Mouse (Mus musculus) fibroblast of lung, adult 2 months (primary cell): ENCODE results near the gene Olfr1186.
"Not testable (repeated sequence)": the region's sequence is repeated elsewhere in the genome, so short reads cannot be mapped to it uniquely, and the experiment has no call there.

Experiments used
- DNase-seq: peaks from one replicate; pipeline ENCODE4 v3.0.0-alpha.2; 2011; ENCODE audit warnings: low read depth

Olfr1186 gene

GRCm38 (mm10) chr2:88518251-88518650, at the start of gene Olfr1186:
Gene Olfr1186 (plus strand): TSS chr2:88518551.
- no peak for DNase-seq

DNA sequence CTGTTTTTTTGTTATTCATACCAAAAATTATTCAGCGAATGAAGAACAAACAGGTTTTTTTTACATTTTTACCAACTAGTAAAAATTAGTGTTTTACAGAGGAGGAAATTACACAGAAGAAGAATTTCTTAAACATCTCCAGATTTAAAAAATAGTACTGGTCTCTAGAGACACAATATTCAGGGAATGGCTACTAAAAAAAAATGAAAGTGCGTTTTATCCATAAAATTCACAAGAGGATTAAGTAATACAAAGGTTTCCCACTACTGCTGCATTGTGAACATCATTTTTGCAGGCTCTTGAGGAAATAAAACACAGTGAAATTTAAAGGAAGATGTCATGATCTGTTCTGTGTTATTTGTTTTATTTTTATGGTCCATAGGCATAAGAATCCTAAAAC, 35.1 kb upstream of the Olfr1186 start, which contains the start of gene Olfr1184:
Gene Olfr1184 (plus strand): TSS at position 301 of the 400 bp plus-strand sequence.
- no peak for DNase-seq

DNA sequence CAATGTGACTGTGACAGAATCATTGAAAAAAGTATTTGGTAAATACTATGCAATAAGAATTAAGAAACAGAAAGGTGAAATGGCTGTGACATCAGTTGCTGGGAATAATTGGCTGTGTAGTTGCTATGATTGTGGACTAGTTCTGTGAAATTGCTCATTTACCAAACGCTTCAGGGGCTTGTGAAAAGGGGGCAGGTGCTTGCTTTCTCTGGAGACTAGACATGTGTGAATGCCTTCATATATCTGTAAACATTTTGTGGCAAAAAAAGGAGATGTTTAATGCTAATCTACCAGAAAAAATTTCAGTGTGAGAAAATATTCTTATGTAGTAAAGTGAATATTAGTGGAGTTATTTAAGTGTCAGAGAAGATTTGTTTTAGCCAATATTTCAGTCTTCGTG, 25.3 kb upstream of the Olfr1186 start, which contains the start of gene Olfr1185-ps1:
Gene Olfr1185-ps1 (plus strand): TSS at position 301 of the 400 bp plus-strand sequence.
- no peak for DNase-seq

DNA sequence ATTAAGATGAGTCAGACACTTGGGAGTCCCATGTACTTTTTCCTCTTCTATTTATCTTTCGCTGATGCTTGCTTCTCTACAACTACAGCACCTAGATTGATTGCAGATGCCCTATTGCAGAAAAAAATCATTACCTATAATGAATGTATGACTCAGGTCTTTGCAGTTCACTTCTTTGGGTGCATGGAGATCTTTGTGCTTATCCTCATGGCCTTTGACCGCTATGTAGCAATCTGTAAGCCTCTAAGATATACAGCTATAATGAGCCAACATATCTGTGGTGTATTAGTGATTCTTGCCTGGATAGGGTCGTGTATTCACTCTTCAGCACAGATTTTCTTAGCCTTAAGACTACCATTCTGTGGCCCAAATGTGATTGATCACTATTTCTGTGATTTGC, 7.4 kb downstream of the Olfr1186 start:
- no peak for DNase-seq

DNA sequence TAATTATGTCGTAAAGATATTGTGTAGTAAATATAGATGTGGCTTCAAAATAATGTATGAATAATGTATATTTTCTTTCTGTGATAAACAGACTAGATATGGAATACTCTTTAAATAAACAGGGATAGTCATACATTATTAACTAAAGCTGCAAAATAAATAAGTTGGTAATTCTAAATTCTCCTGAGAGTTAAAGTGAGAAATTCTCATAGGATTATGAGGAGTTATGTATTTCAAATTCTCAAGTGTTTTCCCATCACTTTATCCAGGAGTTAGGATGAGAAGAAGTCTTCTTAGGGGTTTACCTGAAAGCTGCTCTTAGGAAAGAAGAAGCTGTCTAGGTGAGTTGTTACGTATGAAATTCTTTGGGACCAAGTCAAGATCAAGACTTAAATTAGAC, 38.3 kb downstream of the Olfr1186 start, which contains the start of gene Olfr1188:
Gene Olfr1188 (plus strand): TSS at position 301 of the 400 bp plus-strand sequence.
- DNase-seq: no peak

- DNase-seq: not testable (repeated sequence)
These were observed 54.3 kb downstream of the Olfr1186 start for GRCm38 (mm10) chr2:88572696-88573095.
